Mouse (Mus musculus): ENCODE measurements around the gene B3galt4. TPM values are rescaled to one million over a fixed set of nuclear protein-coding genes. Genes with fewer than 3 reads are reported as not detected.
A peak's percentile ranks its signal among the peaks of the same experiment; 100 is the strongest.

The B3galt4 gene
- polyA plus RNA-seq, 1 experiment = not detected

GRCm38 (mm10) chr17:33919351-33920281 is 31.7 kb downstream of the B3galt4 start:
- 2% methylated on average over 52 of the region's 52 CpGs for WGBS
- Histone ChIP-seq H3K27ac (ENCODE audit: insufficient read depth, low read depth, low read length) (peak overlapping the region; percentile 12; the same call in 1 of the 2 replicates), H3K4me3 (ENCODE audit: insufficient read depth, low read depth, low read length) (peak overlapping the region; percentile 59), H3K4me1 (ENCODE audit: control insufficient read depth, insufficient read depth, low read length) (peaks cover 34% of the 10 kb centered on the region)
- no peak for TF ChIP-seq CTCF (IDR thresholded peaks at IDR 0.05; ENCODE audit: insufficient read depth, low read depth, low read length)
- TF ChIP-seq POLR2A (IDR thresholded peaks at IDR 0.05; ENCODE audit: insufficient read depth, low read depth, low read length) = no peak

GRCm38 (mm10) chr17:33918293-33919203 is 32.7 kb downstream of the B3galt4 start:
- TF ChIP-seq CTCF (IDR thresholded peaks at IDR 0.05; ENCODE audit: insufficient read depth, low read depth, low read length) (no peak), POLR2A (IDR thresholded peaks at IDR 0.05; ENCODE audit: insufficient read depth, low read depth, low read length) (no peak)
- H3K4me1 ChIP-seq (ENCODE audit: control insufficient read depth, insufficient read depth, low read length) = peaks cover 34% of the 10 kb centered on the region
- WGBS = 63% methylated on average over 37 of the region's 37 CpGs
- H3K27ac ChIP-seq (ENCODE audit: insufficient read depth, low read depth, low read length) = no peak overlapping the region
- peak overlapping the region; percentile 59; the same call in 1 of the 2 replicates for H3K4me3 ChIP-seq (ENCODE audit: insufficient read depth, low read depth, low read length)

GRCm38 (mm10) chr17:33917656-33918292 is 33.5 kb downstream of the B3galt4 start:
- H3K27ac ChIP-seq (ENCODE audit: insufficient read depth, low read depth, low read length) = no peak overlapping the region
- TF ChIP-seq POLR2A (IDR thresholded peaks at IDR 0.05; ENCODE audit: insufficient read depth, low read depth, low read length) (no peak), CTCF (IDR thresholded peaks at IDR 0.05; ENCODE audit: insufficient read depth, low read depth, low read length) (no peak)
- peaks cover 34% of the 10 kb centered on the region for H3K4me1 ChIP-seq (ENCODE audit: control insufficient read depth, insufficient read depth, low read length)
- no peak overlapping the region for H3K4me3 ChIP-seq (ENCODE audit: insufficient read depth, low read depth, low read length)
- 84% methylated on average over 18 of the region's 18 CpGs for WGBS

- no peak for TF ChIP-seq POLR2A (IDR thresholded peaks at IDR 0.05; ENCODE audit: insufficient read depth, low read depth, low read length)
- no peak for TF ChIP-seq CTCF (IDR thresholded peaks at IDR 0.05; ENCODE audit: insufficient read depth, low read depth, low read length)
- WGBS = 70% methylated on average over 31 of the region's 31 CpGs
- Histone ChIP-seq H3K4me1 (ENCODE audit: control insufficient read depth, insufficient read depth, low read length) (peaks cover 34% of the 10 kb centered on the region), H3K27ac (ENCODE audit: insufficient read depth, low read depth, low read length) (no peak overlapping the region), H3K4me3 (ENCODE audit: insufficient read depth, low read depth, low read length) (peak overlapping the region; percentile 50; the same call in 1 of the 2 replicates)
Measured at GRCm38 (mm10) chr17:33916847-33917655, 34.2 kb downstream of the B3galt4 start.

- Histone ChIP-seq H3K27ac (ENCODE audit: insufficient read depth, low read depth, low read length) (no peak overlapping the region), H3K4me1 (ENCODE audit: control insufficient read depth, insufficient read depth, low read length) (peaks cover 37% of the 10 kb centered on the region), H3K4me3 (ENCODE audit: insufficient read depth, low read depth, low read length) (peak overlapping the region; percentile 50)
- TF ChIP-seq CTCF (IDR thresholded peaks at IDR 0.05; ENCODE audit: insufficient read depth, low read depth, low read length) = no peak
- no peak for TF ChIP-seq POLR2A (IDR thresholded peaks at IDR 0.05; ENCODE audit: insufficient read depth, low read depth, low read length)
- 1% methylated on average over 19 of the region's 20 CpGs for WGBS
Measured at GRCm38 (mm10) chr17:33916294-33916693, 35.0 kb downstream of the B3galt4 start.

- H3K4me1 ChIP-seq (ENCODE audit: control insufficient read depth, insufficient read depth, low read length) = peaks cover 36% of the 10 kb centered on the region
- peak within 1 kb of the TSS; percentile 50 for H3K4me3 ChIP-seq (ENCODE audit: insufficient read depth, low read depth, low read length)
- under 1% methylated on average over 34 of the region's 34 CpGs for WGBS
- peak within 1 kb of the TSS; percentile 4; the same call in 1 of the 2 replicates for H3K27ac ChIP-seq (ENCODE audit: insufficient read depth, low read depth, low read length)
- TF ChIP-seq CTCF (IDR thresholded peaks at IDR 0.05; ENCODE audit: insufficient read depth, low read depth, low read length) (no peak), POLR2A (IDR thresholded peaks at IDR 0.05; ENCODE audit: insufficient read depth, low read depth, low read length) (no peak; the same call in 1 of the 2 replicates)
Measured at GRCm38 (mm10) chr17:33915671-33916250, 35.5 kb downstream of the B3galt4 start, which contains the start of the genes Tapbp and Zbtb22. TSS of gene Tapbp (plus strand) at chr17:33915899. TSS of gene Zbtb22 (plus strand) at chr17:33915904.

GRCm38 (mm10) chr17:33914969-33915391 is 36.3 kb downstream of the B3galt4 start:
- Histone ChIP-seq H3K27ac (ENCODE audit: insufficient read depth, low read depth, low read length) (no peak overlapping the region), H3K4me1 (ENCODE audit: control insufficient read depth, insufficient read depth, low read length) (peaks cover 36% of the 10 kb centered on the region), H3K4me3 (ENCODE audit: insufficient read depth, low read depth, low read length) (no peak overlapping the region)
- TF ChIP-seq POLR2A (IDR thresholded peaks at IDR 0.05; ENCODE audit: insufficient read depth, low read depth, low read length) (no peak), CTCF (IDR thresholded peaks at IDR 0.05; ENCODE audit: insufficient read depth, low read depth, low read length) (no peak)
- 57% methylated on average over 13 of the region's 13 CpGs for WGBS

Data from olfactory bulb, adult 2 months (tissue).